Mouse (Mus musculus): ENCODE results near the gene Prkce. TPM values are rescaled to one million over a fixed set of nuclear protein-coding genes. Genes with fewer than 3 reads are reported as not detected.

Prkce gene
- polyA plus RNA-seq, 1 experiment from 2014 or later, result 6.2 TPM

DNA sequence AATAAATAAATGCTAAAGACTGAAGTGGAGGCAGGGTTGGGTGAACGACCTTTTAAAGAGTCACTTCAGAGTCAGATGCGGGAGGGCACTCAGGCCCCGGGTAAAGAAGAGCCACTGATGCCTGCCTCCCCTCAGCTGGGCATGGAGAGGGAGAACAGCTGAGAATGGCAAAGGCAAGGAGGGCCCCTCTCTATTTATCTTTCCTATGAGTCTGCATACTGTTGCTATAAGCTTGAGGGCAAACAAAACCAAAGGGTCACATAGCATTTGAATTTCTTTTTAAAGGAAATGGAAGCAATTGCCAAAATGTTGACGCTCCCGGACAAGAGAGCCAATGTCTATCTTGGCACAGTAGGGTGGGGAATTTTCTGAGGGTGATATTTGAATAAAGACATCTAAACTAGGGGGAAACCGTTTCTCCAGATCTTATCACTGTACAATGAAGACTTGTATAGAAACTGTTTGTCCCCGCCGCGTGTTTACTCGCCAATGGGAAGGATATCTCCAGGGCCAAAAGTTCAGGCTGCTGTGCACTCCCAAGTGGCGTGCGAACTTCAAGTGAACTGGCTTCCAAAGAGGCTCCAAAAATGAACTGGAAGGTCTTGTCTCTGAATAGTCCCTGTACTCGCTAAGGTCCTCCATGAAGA lies 347.5 kb downstream of the Prkce start:
- no peak for ATAC-seq (ENCODE audit: extremely low read depth, insufficient number of reproducible peaks, low FRiP score, low TSS enrichment)
- 0 out of 2 replicates have a peak overlapping the region, but pooled peaks have one; percentile 42 for H3K27ac ChIP-seq (replicated peaks)

DNA sequence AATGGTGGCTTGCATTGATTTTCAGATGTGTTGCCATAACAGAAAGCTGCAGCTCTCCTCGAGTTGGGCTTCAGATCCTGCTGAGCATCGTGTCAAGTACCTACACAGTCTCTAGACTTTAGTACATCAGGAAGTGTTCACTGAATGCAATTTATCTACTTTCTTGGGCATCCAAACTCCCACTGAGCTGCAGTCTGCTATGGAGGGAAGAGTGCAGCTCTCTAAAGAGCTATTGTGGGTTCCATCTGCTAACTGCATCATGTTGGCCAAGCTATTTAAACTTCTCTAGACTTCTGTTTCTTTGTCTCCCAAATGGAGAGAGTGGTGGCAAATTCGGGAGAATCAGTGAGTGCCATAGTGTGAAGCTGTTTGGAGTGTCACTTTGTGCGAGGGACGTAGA lies 349.0 kb downstream of the Prkce start:
- Histone ChIP-seq H3K9ac (no peak overlapping the region), H3K4me1 (peaks cover 38% of the 10 kb centered on the region), H3K36me3 (no peaks in the 10 kb centered on the region), H3K27ac (replicated peaks) (no peak overlapping the region), H3K4me2 (no peak overlapping the region), H3K9me3 (no peaks in the 10 kb centered on the region), H3K4me3 (no peak overlapping the region), H3K27me3 (replicated peaks) (no peaks in the 10 kb centered on the region)
- no peak for ATAC-seq (ENCODE audit: extremely low read depth, insufficient number of reproducible peaks, low FRiP score, low TSS enrichment)
- 69% methylated on average over 5 of the region's 5 CpGs for WGBS

More for the DNA sequence above, 347.5 kb downstream of the Prkce start:
- WGBS, result 62% methylated on average over 13 of the region's 13 CpGs
- Histone ChIP-seq H3K4me2 (no peak overlapping the region), H3K9ac (no peak overlapping the region), H3K9me3 (no peaks in the 10 kb centered on the region), H3K4me3 (no peak overlapping the region), H3K36me3 (peaks cover 3% of the 10 kb centered on the region; the same call in 1 of the 2 replicates), H3K4me1 (peaks cover 44% of the 10 kb centered on the region), H3K27me3 (replicated peaks) (no peaks in the 10 kb centered on the region)

- Histone ChIP-seq H3K4me2 (no peak overlapping the region), H3K27me3 (replicated peaks) (no peaks in the 10 kb centered on the region), H3K9ac (no peak overlapping the region), H3K9me3 (no peaks in the 10 kb centered on the region), H3K4me3 (no peak overlapping the region), H3K27ac (replicated peaks) (no peak overlapping the region), H3K36me3 (no peaks in the 10 kb centered on the region), H3K4me1 (peaks cover 28% of the 10 kb centered on the region)
- no peak for ATAC-seq (ENCODE audit: extremely low read depth, insufficient number of reproducible peaks, low FRiP score, low TSS enrichment)
- 83% methylated on average over 7 of the region's 7 CpGs for WGBS
Observed at GRCm38 (mm10) chr17:86518604-86519003, 351.0 kb downstream of the Prkce start.

GRCm38 (mm10) chr17:86521252-86521651 lies 353.7 kb downstream of the Prkce start:
- no peak for ATAC-seq (ENCODE audit: extremely low read depth, insufficient number of reproducible peaks, low FRiP score, low TSS enrichment)
- no peaks in the 10 kb centered on the region for H3K27me3 ChIP-seq (replicated peaks)
- no peak overlapping the region for H3K27ac ChIP-seq (replicated peaks)
- no peak overlapping the region for H3K4me3 ChIP-seq
- WGBS, result 88% methylated on average over 11 of the region's 11 CpGs
- peaks cover 2% of the 10 kb centered on the region; the same call in 1 of the 2 replicates for H3K36me3 ChIP-seq
- H3K9me3 ChIP-seq, result no peaks in the 10 kb centered on the region
- no peak overlapping the region for H3K9ac ChIP-seq
- 0 out of 2 replicates have a peak, but pooled peaks cover 8% of the 10 kb centered on the region for H3K4me1 ChIP-seq
- no peak overlapping the region for H3K4me2 ChIP-seq

DNA sequence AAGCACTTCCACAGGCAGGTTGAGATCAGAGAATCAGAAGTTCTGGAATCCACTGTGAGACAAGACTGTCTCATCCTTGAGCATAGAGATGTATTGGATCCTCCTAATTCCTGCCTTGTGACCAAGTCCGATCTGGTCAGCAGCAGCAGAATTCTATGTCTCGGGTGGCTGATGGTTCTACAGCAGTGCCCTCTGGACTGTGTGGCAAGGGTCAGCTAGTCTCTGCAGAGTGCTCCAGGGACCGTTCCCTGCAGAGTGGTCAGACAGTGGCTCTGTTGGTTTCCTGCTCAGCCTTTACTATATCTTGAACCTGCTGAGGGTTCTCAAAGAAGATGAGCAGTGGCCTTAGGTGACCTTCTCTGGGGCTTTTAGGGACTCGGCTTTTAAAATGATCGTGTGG lies 355.1 kb downstream of the Prkce start:
- 0 out of 2 replicates have a peak, but pooled peaks cover 4% of the 10 kb centered on the region for H3K4me1 ChIP-seq
- H3K27me3 ChIP-seq (replicated peaks), result no peaks in the 10 kb centered on the region
- peaks cover 2% of the 10 kb centered on the region; the same call in 1 of the 2 replicates for H3K36me3 ChIP-seq
- H3K4me2 ChIP-seq, result no peak overlapping the region
- no peak for ATAC-seq (ENCODE audit: extremely low read depth, insufficient number of reproducible peaks, low FRiP score, low TSS enrichment)
- H3K27ac ChIP-seq (replicated peaks), result no peak overlapping the region
- no peak overlapping the region for H3K9ac ChIP-seq
- no peaks in the 10 kb centered on the region for H3K9me3 ChIP-seq
- 85% methylated on average over 5 of the region's 5 CpGs for WGBS
- H3K4me3 ChIP-seq, result no peak overlapping the region

GRCm38 (mm10) chr17:86523374-86523773 lies 355.8 kb downstream of the Prkce start:
- H3K27ac ChIP-seq (replicated peaks), result no peak overlapping the region
- H3K9ac ChIP-seq, result no peak overlapping the region
- H3K4me3 ChIP-seq, result no peak overlapping the region
- H3K4me1 ChIP-seq, result 0 out of 2 replicates have a peak, but pooled peaks cover 4% of the 10 kb centered on the region
- no peaks in the 10 kb centered on the region for H3K27me3 ChIP-seq (replicated peaks)
- H3K36me3 ChIP-seq, result peaks cover 2% of the 10 kb centered on the region; the same call in 1 of the 2 replicates
- ATAC-seq (ENCODE audit: extremely low read depth, insufficient number of reproducible peaks, low FRiP score, low TSS enrichment), result no peak
- WGBS, result 64% methylated on average over 3 of the region's 3 CpGs
- H3K9me3 ChIP-seq, result no peaks in the 10 kb centered on the region
- no peak overlapping the region for H3K4me2 ChIP-seq

- Histone ChIP-seq H3K9me3 (no peaks in the 10 kb centered on the region), H3K4me1 (peaks cover 9% of the 10 kb centered on the region), H3K9ac (no peak overlapping the region), H3K36me3 (peaks cover 2% of the 10 kb centered on the region; the same call in 1 of the 2 replicates), H3K4me2 (no peak overlapping the region), H3K4me3 (no peak overlapping the region), H3K27me3 (replicated peaks) (no peaks in the 10 kb centered on the region), H3K27ac (replicated peaks) (no peak overlapping the region)
- no peak for ATAC-seq (ENCODE audit: extremely low read depth, insufficient number of reproducible peaks, low FRiP score, low TSS enrichment)
- WGBS, result 84% methylated on average over 10 of the region's 10 CpGs
Observed at GRCm38 (mm10) chr17:86523843-86524242, 356.3 kb downstream of the Prkce start.

GRCm38 (mm10) chr17:86525075-86525474 lies 357.5 kb downstream of the Prkce start:
- Histone ChIP-seq H3K4me2 (no peak overlapping the region), H3K36me3 (peaks cover 2% of the 10 kb centered on the region; the same call in 1 of the 2 replicates), H3K4me3 (no peak overlapping the region), H3K27ac (replicated peaks) (no peak overlapping the region), H3K9me3 (no peaks in the 10 kb centered on the region), H3K9ac (no peak overlapping the region), H3K27me3 (replicated peaks) (no peaks in the 10 kb centered on the region), H3K4me1 (peaks cover 21% of the 10 kb centered on the region)
- ATAC-seq (ENCODE audit: extremely low read depth, insufficient number of reproducible peaks, low FRiP score, low TSS enrichment), result no peak
- 80% methylated on average over 2 of the region's 2 CpGs for WGBS

GRCm38 (mm10) chr17:86526016-86526415 lies 358.4 kb downstream of the Prkce start:
- no peaks in the 10 kb centered on the region for H3K9me3 ChIP-seq
- peaks cover 30% of the 10 kb centered on the region for H3K4me1 ChIP-seq
- WGBS, result 84% methylated on average over 7 of the region's 7 CpGs
- no peak overlapping the region for H3K4me2 ChIP-seq
- H3K27me3 ChIP-seq (replicated peaks), result no peaks in the 10 kb centered on the region
- H3K9ac ChIP-seq, result no peak overlapping the region
- ATAC-seq (ENCODE audit: extremely low read depth, insufficient number of reproducible peaks, low FRiP score, low TSS enrichment), result no peak
- no peak overlapping the region for H3K27ac ChIP-seq (replicated peaks)
- peaks cover 2% of the 10 kb centered on the region; the same call in 1 of the 2 replicates for H3K36me3 ChIP-seq
- no peak overlapping the region for H3K4me3 ChIP-seq

GRCm38 (mm10) chr17:86527298-86527697 lies 359.7 kb downstream of the Prkce start:
- WGBS, result 87% methylated on average over 5 of the region's 5 CpGs

DNA sequence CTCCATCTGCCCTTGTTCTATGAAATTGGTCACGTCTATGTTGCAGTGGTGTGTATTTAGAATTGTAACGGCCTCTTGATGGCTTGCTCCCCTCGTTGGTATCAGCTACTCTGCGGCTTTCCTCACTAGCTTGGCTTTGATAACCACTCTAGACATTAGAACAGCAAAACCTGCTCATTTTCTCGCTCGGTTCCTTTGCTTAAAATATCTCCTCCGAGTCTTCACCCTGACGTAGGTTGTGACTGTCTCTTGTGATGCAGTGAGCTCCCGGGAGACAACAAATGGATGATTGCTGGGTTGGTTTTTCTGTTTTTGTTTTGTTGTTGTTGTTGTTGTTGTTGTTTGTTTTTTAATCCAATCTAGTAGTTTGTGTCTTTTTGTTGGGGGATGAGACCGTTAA lies 361.4 kb downstream of the Prkce start:
- no peak overlapping the region for H3K4me2 ChIP-seq
- WGBS, result 59% methylated on average over 10 of the region's 10 CpGs
- H3K27ac ChIP-seq (replicated peaks), result no peak overlapping the region
- ATAC-seq (ENCODE audit: extremely low read depth, insufficient number of reproducible peaks, low FRiP score, low TSS enrichment), result no peak
- peaks cover 53% of the 10 kb centered on the region for H3K4me1 ChIP-seq
- H3K4me3 ChIP-seq, result no peak overlapping the region
- no peaks in the 10 kb centered on the region for H3K9me3 ChIP-seq
- no peak overlapping the region for H3K9ac ChIP-seq
- peaks cover 2% of the 10 kb centered on the region; the same call in 1 of the 2 replicates for H3K36me3 ChIP-seq
- H3K27me3 ChIP-seq (replicated peaks), result no peaks in the 10 kb centered on the region

More at GRCm38 (mm10) chr17:86527298-86527697, 359.7 kb downstream of the Prkce start:
- H3K4me1 ChIP-seq, result peaks cover 36% of the 10 kb centered on the region
- no peak overlapping the region for H3K27ac ChIP-seq (replicated peaks)
- H3K9ac ChIP-seq, result no peak overlapping the region
- no peaks in the 10 kb centered on the region for H3K27me3 ChIP-seq (replicated peaks)
- H3K36me3 ChIP-seq, result peaks cover 2% of the 10 kb centered on the region; the same call in 1 of the 2 replicates
- no peak overlapping the region for H3K4me3 ChIP-seq
- no peak for ATAC-seq (ENCODE audit: extremely low read depth, insufficient number of reproducible peaks, low FRiP score, low TSS enrichment)
- no peaks in the 10 kb centered on the region for H3K9me3 ChIP-seq
- no peak overlapping the region for H3K4me2 ChIP-seq

DNA sequence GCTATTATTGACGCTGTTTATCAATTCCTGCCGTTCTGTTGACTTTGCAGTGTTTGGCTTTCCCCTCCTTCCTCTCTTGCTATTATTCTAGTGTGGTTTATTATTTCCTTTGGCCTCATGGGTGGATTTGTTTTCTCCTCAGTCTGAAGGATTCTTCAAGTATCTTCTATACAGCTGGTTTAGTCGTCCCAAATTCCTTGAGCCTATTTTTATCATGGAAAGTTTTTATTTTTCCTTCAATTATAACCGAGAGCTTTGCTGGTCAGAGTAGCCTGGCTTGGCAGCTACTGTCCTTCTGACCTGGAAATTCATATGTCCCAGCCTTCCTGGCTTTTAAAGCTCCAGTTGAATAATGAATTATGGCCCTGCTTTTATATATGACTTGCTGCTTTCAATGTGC lies 361.8 kb downstream of the Prkce start:
- H3K4me3 ChIP-seq, result no peak overlapping the region
- ATAC-seq (ENCODE audit: extremely low read depth, insufficient number of reproducible peaks, low FRiP score, low TSS enrichment), result no peak
- H3K27ac ChIP-seq (replicated peaks), result no peak overlapping the region
- H3K9ac ChIP-seq, result no peak overlapping the region
- 50% methylated on average over 4 of the region's 4 CpGs for WGBS
- no peaks in the 10 kb centered on the region for H3K9me3 ChIP-seq
- H3K4me1 ChIP-seq, result peaks cover 55% of the 10 kb centered on the region
- H3K27me3 ChIP-seq (replicated peaks), result no peaks in the 10 kb centered on the region
- peaks cover 2% of the 10 kb centered on the region; the same call in 1 of the 2 replicates for H3K36me3 ChIP-seq
- H3K4me2 ChIP-seq, result no peak overlapping the region

All from heart, embryonic 13.5 days (tissue).